Mouse (Mus musculus): Measurements from ENCODE around the gene Mslnl.

DNA sequence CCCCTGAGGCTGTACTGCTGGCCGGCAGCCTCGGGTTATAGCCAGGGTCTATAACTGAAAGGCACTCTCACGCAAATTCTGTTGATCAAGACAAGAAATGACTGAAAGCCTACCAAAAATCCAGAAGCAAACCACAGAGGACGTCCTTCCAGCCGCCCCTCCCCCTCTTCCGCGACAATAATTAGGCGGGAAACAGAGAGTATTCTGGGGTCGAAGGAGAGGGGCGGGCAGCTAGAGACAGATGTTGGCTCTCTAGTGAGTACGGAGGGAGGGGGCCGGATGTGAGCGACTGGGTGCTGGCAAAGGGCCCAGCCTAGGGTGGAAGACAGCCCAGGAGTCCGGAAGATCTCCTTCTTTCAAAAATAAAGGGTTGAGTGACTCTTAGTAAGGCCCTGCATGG lies 56.8 kb downstream of the Mslnl start, which contains the start of gene Fam173a:
- no peak for TF ChIP-seq CTCF (IDR thresholded peaks at IDR 0.05; ENCODE audit: borderline replicate concordance, insufficient read depth, low read length)
- no peak for TF ChIP-seq POLR2A (IDR thresholded peaks at IDR 0.05; ENCODE audit: low read depth, low read length)
